Mouse (Mus musculus) heart, embryonic 11.5 days (tissue): ENCODE measurements around the gene Pcyt1a. TPM values are rescaled to one million over a fixed set of nuclear protein-coding genes. Genes with fewer than 3 reads are reported as not detected.

Experiments
- ATAC-seq: fragments of 200-750 bp; cut with Nextera tagmentation; replicated peaks from 2 replicates; pipeline ENCODE4 v1.8.0; 2017; ENCODE audit warnings: moderate library complexity; ENCODE audit not compliant: insufficient number of reproducible peaks, low FRiP score, low TSS enrichment
- H3K27ac ChIP-seq: fragments of 300-500 bp; sonication (generic); 2 replicates; pipeline ENCODE4 v1.5.1; 2014; ENCODE audit warnings: mild to moderate bottlenecking, low read depth, low read length
- H3K27me3 ChIP-seq: fragments of 300-500 bp; sonication (generic); 2 replicates; pipeline ENCODE4 v1.6.1; 2014; ENCODE audit warnings: mild to moderate bottlenecking, low read length, mixed read lengths; ENCODE audit not compliant: control insufficient read depth, insufficient read depth
- H3K36me3 ChIP-seq: fragments of 300-500 bp; sonication (generic); 2 replicates; pipeline ENCODE4 v1.6.1; 2014; ENCODE audit warnings: mild to moderate bottlenecking, low read length, moderate library complexity, mixed read lengths; ENCODE audit not compliant: control insufficient read depth, insufficient read depth
- H3K4me1 ChIP-seq: fragments of 300-500 bp; sonication (generic); 2 replicates; pipeline ENCODE4 v1.6.1; 2014; ENCODE audit warnings: low read length; ENCODE audit not compliant: control insufficient read depth, insufficient read depth
- H3K4me2 ChIP-seq: fragments of 300-500 bp; sonication (generic); 2 replicates; pipeline ENCODE4 v1.6.1; 2014; ENCODE audit warnings: mild to moderate bottlenecking, moderate library complexity
- H3K4me3 ChIP-seq: fragments of 300-500 bp; sonication (generic); 2 replicates; pipeline ENCODE4 v1.5.1; 2014; ENCODE audit warnings: low read depth, low read length
- H3K9ac ChIP-seq: fragments of 300-500 bp; sonication (generic); 2 replicates; pipeline ENCODE4 v1.6.1; 2014; ENCODE audit warnings: mild to moderate bottlenecking, low read depth, low read length, moderate library complexity
- H3K9me3 ChIP-seq: fragments of 300-500 bp; sonication (generic); replicated peaks from 2 replicates; pipeline ENCODE4 v1.6.1; 2016; ENCODE audit warnings: low read length; ENCODE audit not compliant: control insufficient read depth
- WGBS: fragments of 180-500 bp; shearing (Covaris S2); extraction: QIAGEN DNeasy Blood & Tissue Kit; methylation state at CpG from one replicate; pipeline ENCODE4 v1.1.7; 2014; ENCODE audit not compliant: insufficient replicate concordance; 5-methylcytosine and 5-hydroxymethylcytosine counted together
- polyA plus RNA-seq: library from polyadenylated mRNA; unstranded; fragments of >200 nt; fragmentation: Nextera tagmentation; extraction: Ambion mirVana; gene quantifications from 2 replicates; pipeline ENCODE4 v1.2.1, GENCODE M21; 2014

Pcyt1a gene
- polyA plus RNA-seq, 1 experiment from 2014 or later, result 41.8 TPM

DNA sequence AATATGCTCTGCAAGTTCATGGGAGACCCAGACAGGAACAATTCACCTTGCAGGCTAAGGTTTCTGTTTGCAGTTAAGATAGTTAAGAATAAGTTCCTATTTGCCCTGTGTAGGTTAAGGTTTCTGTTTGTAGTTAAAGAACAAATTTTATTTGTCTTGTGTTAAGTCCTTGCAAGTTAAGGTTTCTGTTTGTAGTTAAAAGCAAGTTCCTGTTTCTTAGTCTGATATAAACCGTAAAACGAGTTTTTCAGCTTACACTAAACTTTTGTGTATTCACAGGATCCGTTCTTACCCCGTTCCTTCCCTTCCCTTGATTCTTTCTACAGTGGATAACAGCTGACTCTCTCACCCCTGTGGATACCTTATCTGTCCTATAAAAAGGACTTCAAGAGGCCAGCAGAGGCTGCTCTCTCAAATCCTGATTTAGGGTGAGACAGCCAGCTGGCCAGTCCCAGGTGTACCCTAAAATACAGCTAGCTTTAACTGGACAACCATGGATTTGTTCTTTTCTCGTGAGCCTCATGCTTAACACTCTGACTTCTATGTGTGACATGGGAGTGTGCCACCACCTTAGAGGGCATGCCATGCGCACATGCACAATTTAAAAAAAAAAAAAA is 92.0 kb downstream of the Pcyt1a start:
- no peaks in the 10 kb centered on the region for H3K36me3 ChIP-seq
- peaks cover 14% of the 10 kb centered on the region for H3K4me1 ChIP-seq
- no peaks in the 10 kb centered on the region for H3K27me3 ChIP-seq
- peak overlapping the region; percentile 57; the same call in 1 of the 2 replicates for H3K27ac ChIP-seq
- no peak for ATAC-seq
- no peak overlapping the region for H3K9ac ChIP-seq
- peak overlapping the region; percentile 29; the same call in 1 of the 2 replicates for H3K4me2 ChIP-seq
- no peak overlapping the region for H3K4me3 ChIP-seq
- no peaks in the 10 kb centered on the region for H3K9me3 ChIP-seq
- WGBS, result 54% methylated on average over 6 of the region's 6 CpGs

DNA sequence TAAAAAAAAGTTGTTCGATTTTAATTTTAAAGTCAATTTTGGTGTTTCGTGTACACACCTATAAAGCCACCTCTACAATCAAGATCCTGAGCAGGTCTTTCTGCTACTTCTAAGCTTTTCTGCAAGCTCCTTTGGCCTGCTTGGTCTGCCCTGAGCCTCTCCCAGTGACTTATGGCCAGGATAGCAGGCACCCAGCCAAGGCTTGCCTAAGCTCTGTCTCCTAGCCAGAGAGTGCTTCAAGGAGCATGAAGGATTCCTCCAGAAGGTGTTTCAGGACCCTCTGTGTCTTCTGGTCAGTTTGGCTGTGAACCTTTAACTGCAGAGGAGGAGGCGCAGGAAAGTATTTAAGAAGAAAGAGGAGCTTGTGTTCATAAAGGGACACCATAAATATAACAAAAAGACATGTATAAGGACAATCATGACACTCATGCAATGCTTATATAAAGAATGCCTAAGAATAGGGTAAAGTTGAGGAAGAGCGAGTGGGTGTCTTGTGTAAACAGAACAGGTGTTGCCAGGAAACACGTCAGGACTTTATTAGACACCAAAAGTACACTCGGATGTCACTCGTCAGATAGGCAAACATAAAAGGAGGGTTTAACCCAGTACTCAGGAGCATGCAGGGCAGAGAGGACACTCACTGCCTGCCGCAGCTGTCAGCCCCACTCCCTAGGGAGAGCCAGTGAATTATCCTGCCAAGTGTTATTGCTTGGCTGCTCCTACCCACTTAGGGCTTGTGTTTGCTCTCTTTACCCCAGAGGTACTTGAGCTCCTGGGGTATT is 92.9 kb downstream of the Pcyt1a start:
- Histone ChIP-seq H3K27me3 (no peaks in the 10 kb centered on the region), H3K36me3 (no peaks in the 10 kb centered on the region), H3K4me1 (peaks cover 14% of the 10 kb centered on the region), H3K4me3 (no peak overlapping the region), H3K27ac (0 out of 2 replicates have a peak overlapping the region, but pooled peaks have one; percentile 35), H3K9me3 (no peaks in the 10 kb centered on the region), H3K9ac (no peak overlapping the region), H3K4me2 (no peak overlapping the region)
- no peak for ATAC-seq
- WGBS, result 58% methylated on average over 8 of the region's 8 CpGs

DNA sequence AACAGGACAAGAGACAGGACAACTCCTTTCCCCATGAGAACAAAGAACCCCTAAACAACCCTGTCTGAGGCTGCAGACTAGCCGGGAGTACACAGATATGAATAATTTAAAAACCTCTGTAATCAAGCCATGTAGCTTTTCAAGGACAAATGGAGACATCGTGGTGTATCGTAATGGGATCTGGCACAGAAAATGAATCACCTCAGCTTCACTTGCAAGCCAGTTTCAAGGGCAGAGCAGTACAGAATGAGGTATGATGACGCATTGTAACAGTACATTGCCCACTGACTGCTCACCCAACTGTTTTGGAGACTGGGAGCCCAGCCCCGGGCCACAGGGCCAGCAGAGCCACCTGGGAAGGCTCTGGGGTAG is 93.5 kb downstream of the Pcyt1a start:
- Histone ChIP-seq H3K4me1 (peaks cover 14% of the 10 kb centered on the region), H3K27me3 (no peaks in the 10 kb centered on the region), H3K27ac (0 out of 2 replicates have a peak overlapping the region, but pooled peaks have one; percentile 29), H3K36me3 (no peaks in the 10 kb centered on the region), H3K4me2 (no peak overlapping the region), H3K9ac (no peak overlapping the region), H3K9me3 (no peaks in the 10 kb centered on the region), H3K4me3 (no peak overlapping the region)
- no peak for ATAC-seq
- WGBS, result 84% methylated on average over 5 of the region's 5 CpGs

Other genes starting within 250 kb of the Pcyt1a start
- gene Fbxo45, start 183.8 kb upstream of the Pcyt1a start, polyA plus RNA-seq, result 11.2 and 12.4 TPM in 2 replicates
- 11.1 and 14.3 TPM in 2 replicates for gene Wdr53, start 183.7 kb upstream of the Pcyt1a start, polyA plus RNA-seq
- not detected in 2 replicates for gene Smco1, start 159.5 kb upstream of the Pcyt1a start, polyA plus RNA-seq
- gene Rnf168, start 153.5 kb upstream of the Pcyt1a start, polyA plus RNA-seq, result 17.3 and 18.7 TPM in 2 replicates
- 21.0 and 22.2 TPM in 2 replicates for gene Ubxn7, start 98.7 kb upstream of the Pcyt1a start, polyA plus RNA-seq
- not detected in 2 replicates for gene Tm4sf19, start 30.4 kb upstream of the Pcyt1a start, polyA plus RNA-seq
- gene Tctex1d2, start 11.2 kb upstream of the Pcyt1a start, polyA plus RNA-seq, result 25.4 and 26.0 TPM in 2 replicates
- gene Slc51a, start 57.0 kb downstream of the Pcyt1a start, polyA plus RNA-seq, result 3.2 and 3.8 TPM in 2 replicates
- gene Zdhhc19, start 65.3 kb downstream of the Pcyt1a start, polyA plus RNA-seq, result 0.27 TPM in 1 of 2 replicates, not detected in the other
- 66.7 and 69.2 TPM in 2 replicates for gene Tfrc, start 178.0 kb downstream of the Pcyt1a start, polyA plus RNA-seq
- gene Tnk2, start 213.0 kb downstream of the Pcyt1a start, polyA plus RNA-seq, result 6.9 and 7.8 TPM in 2 replicates